Mouse (Mus musculus): ENCODE measurements around the gene Fnbp1l.

The Fnbp1l gene

GRCm38 (mm10) chr3:122606105-122606801, 13.3 kb downstream of the Fnbp1l start:
- DNase-seq (ENCODE audit: inconsistent ontology term), result no peak

- DNase-seq (ENCODE audit: inconsistent ontology term), result no peak
Measured at GRCm38 (mm10) chr3:122603229-122603628, 16.3 kb downstream of the Fnbp1l start.

GRCm38 (mm10) chr3:122602370-122602769, 17.1 kb downstream of the Fnbp1l start:
- DNase-seq (ENCODE audit: inconsistent ontology term), result peak; percentile 24

DNA sequence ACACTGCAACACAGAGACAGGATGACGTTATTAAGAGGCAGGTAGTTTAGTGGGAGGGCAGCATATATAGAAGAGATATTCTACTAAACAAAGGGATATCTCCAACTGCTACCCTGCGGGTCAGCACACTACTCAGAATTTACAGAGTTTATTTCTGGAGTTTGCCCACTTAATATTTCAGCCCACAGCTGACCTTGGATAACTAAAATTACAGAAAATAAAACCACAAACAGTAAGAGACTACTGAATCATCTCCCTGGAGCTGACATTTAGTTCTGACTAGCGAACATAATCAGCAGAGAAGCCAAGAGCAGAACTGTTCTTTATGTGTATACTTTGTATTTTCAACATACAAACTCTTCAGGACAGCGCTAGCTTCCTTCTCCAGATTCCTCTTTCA, 20.2 kb downstream of the Fnbp1l start:
- no peak for DNase-seq (ENCODE audit: inconsistent ontology term)

- DNase-seq (ENCODE audit: inconsistent ontology term), result no peak
Measured at GRCm38 (mm10) chr3:122590804-122591203, 28.7 kb downstream of the Fnbp1l start.

- DNase-seq (ENCODE audit: inconsistent ontology term), result no peak
Measured at GRCm38 (mm10) chr3:122590346-122590745, 29.2 kb downstream of the Fnbp1l start.

GRCm38 (mm10) chr3:122586918-122587641, 32.4 kb downstream of the Fnbp1l start:
- DNase-seq (ENCODE audit: inconsistent ontology term), result peak; percentile 26

DNA sequence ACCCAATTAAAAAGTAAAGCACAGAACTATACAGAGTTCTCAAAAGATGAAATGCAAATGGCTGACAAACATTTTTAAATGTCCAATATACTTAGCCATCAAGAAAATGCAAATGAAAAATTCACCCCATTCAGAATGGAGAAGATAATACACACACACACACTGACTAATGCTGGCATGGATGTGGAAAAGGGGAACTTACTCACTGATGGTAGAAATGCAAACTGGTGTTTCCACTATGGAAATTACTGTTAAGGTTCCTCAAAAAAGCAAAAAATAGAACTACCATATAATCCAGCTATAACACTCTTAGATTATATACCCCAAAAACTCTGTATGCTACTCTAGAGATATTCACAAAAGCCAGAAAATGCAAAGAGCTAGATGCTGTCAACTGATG, 42.2 kb downstream of the Fnbp1l start:
- no peak for DNase-seq (ENCODE audit: inconsistent ontology term)

GRCm38 (mm10) chr3:122574921-122575320, 44.6 kb downstream of the Fnbp1l start:
- DNase-seq (ENCODE audit: inconsistent ontology term), result peak; percentile 5

GRCm38 (mm10) chr3:122573426-122574286, 45.9 kb downstream of the Fnbp1l start:
- no peak for DNase-seq (ENCODE audit: inconsistent ontology term)

- DNase-seq (ENCODE audit: inconsistent ontology term), result no peak
Measured at GRCm38 (mm10) chr3:122566549-122566948, 53.0 kb downstream of the Fnbp1l start.

DNA sequence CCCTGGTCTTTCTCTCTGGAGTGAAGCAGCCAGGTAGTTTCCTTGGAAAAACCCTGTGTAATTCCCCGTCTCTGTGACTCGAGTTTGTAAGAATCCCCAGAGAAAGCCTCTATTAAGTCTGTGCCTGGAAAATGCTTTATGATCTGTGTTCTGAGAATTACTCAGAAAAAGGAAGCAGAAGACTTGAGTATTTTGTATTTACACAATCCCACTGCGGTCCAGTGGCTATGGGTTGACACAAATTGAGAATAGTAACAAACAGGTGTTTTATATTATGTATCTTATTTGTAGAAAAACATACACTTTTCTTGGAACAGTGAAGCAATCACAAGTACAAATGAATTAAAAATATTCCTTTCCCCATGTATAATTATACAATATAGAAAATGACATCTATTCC, 53.4 kb downstream of the Fnbp1l start:
- no peak for DNase-seq (ENCODE audit: inconsistent ontology term)

DNA sequence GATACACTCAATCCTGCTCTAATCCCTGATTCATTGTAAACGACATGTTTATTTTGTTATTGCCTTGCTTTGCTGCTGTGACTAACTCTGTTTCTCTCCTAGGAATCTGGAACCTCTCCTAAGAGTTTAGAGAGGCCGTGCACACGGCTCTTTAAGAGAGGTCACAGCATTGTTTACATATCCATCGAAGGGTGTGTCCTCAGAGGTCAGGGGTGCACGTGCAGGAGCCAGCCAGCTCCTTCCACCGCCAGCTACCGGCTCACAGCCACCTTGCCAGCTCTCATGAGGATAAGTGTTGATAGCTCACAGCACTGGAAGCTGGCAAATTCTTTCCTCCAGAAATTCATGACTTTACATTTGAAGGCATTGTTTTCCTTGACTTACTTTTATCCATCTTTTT, 54.2 kb downstream of the Fnbp1l start:
- no peak for DNase-seq (ENCODE audit: inconsistent ontology term)

- DNase-seq (ENCODE audit: inconsistent ontology term), result no peak
Measured at GRCm38 (mm10) chr3:122557766-122558165, 61.7 kb downstream of the Fnbp1l start.

- DNase-seq (ENCODE audit: inconsistent ontology term), result no peak
Measured at GRCm38 (mm10) chr3:122551174-122551573, 68.3 kb downstream of the Fnbp1l start.

GRCm38 (mm10) chr3:122547469-122547868, 72.0 kb downstream of the Fnbp1l start:
- no peak for DNase-seq (ENCODE audit: inconsistent ontology term)

DNA sequence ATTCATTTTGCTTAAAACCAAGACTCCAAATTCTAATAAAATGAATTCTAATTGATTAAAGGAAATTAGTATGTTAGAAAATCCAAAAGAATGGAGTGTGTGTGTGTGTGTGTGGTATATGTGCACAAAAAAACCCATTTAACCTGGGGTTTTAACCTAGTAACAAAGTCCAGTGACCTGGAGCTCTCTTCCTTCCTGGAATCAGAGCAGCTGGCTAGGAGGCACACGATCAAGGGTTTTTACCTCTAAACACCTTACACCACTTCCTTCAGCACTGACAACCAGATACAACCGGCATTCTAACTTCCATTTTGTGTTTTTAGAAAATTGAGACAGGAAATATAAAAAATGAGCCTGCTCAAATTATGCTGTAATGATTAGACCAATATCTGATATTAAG, 74.2 kb downstream of the Fnbp1l start:
- no peak for DNase-seq (ENCODE audit: inconsistent ontology term)

- DNase-seq (ENCODE audit: inconsistent ontology term), result no peak
Measured at GRCm38 (mm10) chr3:122540918-122541317, 78.6 kb downstream of the Fnbp1l start.

- no peak for DNase-seq (ENCODE audit: inconsistent ontology term)
Measured at GRCm38 (mm10) chr3:122539961-122540690, 79.4 kb downstream of the Fnbp1l start.

- no peak for DNase-seq (ENCODE audit: inconsistent ontology term)
Measured at GRCm38 (mm10) chr3:122538851-122539250, 80.7 kb downstream of the Fnbp1l start.

DNA sequence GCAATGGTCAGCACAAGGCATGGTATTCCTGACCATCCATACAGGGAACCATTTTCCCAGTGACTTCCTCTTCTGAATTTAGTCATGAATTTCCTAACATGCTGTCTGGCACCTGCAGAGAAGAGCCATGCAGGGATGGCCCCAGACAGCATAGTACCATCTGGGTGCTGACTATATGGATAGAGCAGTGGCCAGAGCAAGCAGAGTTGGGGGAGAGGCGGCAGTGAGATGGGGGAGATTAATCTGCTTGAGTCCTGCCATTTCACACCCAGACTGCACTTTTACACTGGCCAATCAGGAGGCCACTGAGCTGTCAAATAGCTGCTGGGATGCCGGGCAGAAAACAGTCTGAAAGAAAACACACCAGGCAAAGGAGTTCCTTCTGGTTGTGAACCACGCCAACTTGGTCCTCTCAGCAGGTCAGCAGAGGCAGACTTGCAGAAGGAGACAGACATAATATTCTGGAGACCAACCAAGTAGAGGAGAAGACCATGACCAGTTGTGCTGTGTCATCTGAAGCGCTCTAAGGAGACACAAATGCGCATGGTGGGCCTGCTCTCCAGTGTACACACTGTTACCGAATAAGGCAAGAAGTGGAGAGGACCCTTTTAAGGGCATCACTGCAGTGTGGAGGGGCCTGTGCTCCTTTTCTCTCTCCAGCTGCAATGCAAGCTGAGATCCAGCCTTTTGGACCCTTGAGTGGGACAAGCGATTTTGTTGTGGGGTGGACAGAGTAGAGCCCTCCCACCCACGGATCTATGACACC, 83.4 kb downstream of the Fnbp1l start:
- DNase-seq (ENCODE audit: inconsistent ontology term), result no peak

All from Muller cell, postnatal 12 days (primary cell).